Mouse (Mus musculus) heart, adult 2 months (tissue): ENCODE data around the gene Slc10a7.

Source experiments
- CTCF ChIP-seq: fragments of 200-600 bp; IDR thresholded peaks from 2 replicates; pipeline ENCODE4 v1.8.1; 2022; ENCODE audit warnings: antibody characterized with exemption, mild to moderate bottlenecking, moderate library complexity
- POLR2A ChIP-seq: fragments of 200-500 bp; IDR thresholded peaks from 2 replicates; pipeline ENCODE4 v1.6.1; 2011; ENCODE audit warnings: mild to moderate bottlenecking, low read depth, low read length, control low read depth; ENCODE audit not compliant: insufficient read depth

GRCm38 (mm10) chr8:78771256-78771655 lies 262.1 kb downstream of the Slc10a7 start:
- TF ChIP-seq CTCF (no peak), POLR2A (no peak)
